Mouse (Mus musculus) hindbrain, embryonic 15.5 days (tissue): Measurements from ENCODE around the gene Gpr65. TPM values are rescaled to one million over a fixed set of nuclear protein-coding genes. Genes with fewer than 3 reads are reported as not detected.

Experiments
- polyA plus RNA-seq: library from polyadenylated mRNA; unstranded; fragments of >200 nt; fragmentation: Nextera tagmentation; extraction: Ambion mirVana; gene quantifications from 2 replicates; pipeline ENCODE4 v1.2.1, GENCODE M21; 2015

The Gpr65 gene
- polyA plus RNA-seq, 1 experiment from 2014 or later, result 0.21 TPM

Other genes starting within 250 kb of the Gpr65 start
- gene Galc, start 9.2 kb upstream of the Gpr65 start, polyA plus RNA-seq, result 10.8 and 10.9 TPM in 2 replicates